Comparison of ENCODE assay signal across 8 mouse cellular contexts in genomic region chr2:32150924-32151659, GRCm38 (mm10). TPM values are rescaled to one million over a fixed set of nuclear protein-coding genes. Genes with fewer than 3 reads are reported as not detected.
DNase-seq lines count a peak whose midpoint lies in the region; ATAC-seq and TF ChIP-seq lines count a peak whose summit lies in the region.

Gene Prrc2b (plus strand): TSS chr2:32151082.

- no peaks in the 10 kb centered on the region for H3K27me3 ChIP-seq in kidney, adult 2 months (replicated peaks; ENCODE audit: control insufficient read depth, insufficient read depth, low read length)
- no peaks in the 10 kb centered on the region for H3K27me3 ChIP-seq in liver, embryonic 13.5 days

- H3K9me3 ChIP-seq in liver, embryonic 13.5 days (replicated peaks) = no peaks in the 10 kb centered on the region

- H3K36me3 ChIP-seq in kidney, adult 2 months (ENCODE audit: control insufficient read depth, insufficient read depth, low read length) = no peaks in the 10 kb centered on the region
- no peaks in the 10 kb centered on the region for H3K36me3 ChIP-seq in liver, embryonic 13.5 days

- H3K4me3 ChIP-seq in kidney, adult 2 months (ENCODE audit: insufficient read depth, low read depth, low read length) = peak within 1 kb of the TSS; percentile 70
- H3K4me3 ChIP-seq in liver, embryonic 13.5 days (replicated peaks) = peak within 1 kb of the TSS; percentile 94

- peak within 1 kb of the TSS; percentile 93 for H3K4me2 ChIP-seq in liver, embryonic 13.5 days

- DNase-seq in right cerebral cortex, adult 18-20 months = peak; percentile 59
- DNase-seq in right cerebral cortex, adult 2 months (ENCODE audit: low spot score in 2 of 2) = no peak
- DNase-seq in embryo, embryonic 10.5 days (ENCODE audit: low spot score) = peak; percentile 78
- peak; percentile 76 to 82 for DNase-seq in heart, adult 18-20 months
- peak; percentile 72 for DNase-seq in kidney, adult 2 months
- DNase-seq in liver, embryonic 13.5 days = no peak
- DNase-seq in naive thymus-derived CD4-positive, alpha-beta T cell, adult 2 months (ENCODE audit: low read depth) = peak; percentile 80
- DNase-seq in testis, postnatal 10 days (ENCODE audit: low spot score) = peak; percentile 84

- ATAC-seq in liver, embryonic 13.5 days (ENCODE audit: low read depth) = peak; percentile 60

- peak within 1 kb of the TSS; percentile 98 for H3K9ac ChIP-seq in liver, embryonic 13.5 days

- 2% methylated on average over 115 of the region's 117 CpGs for WGBS in kidney, adult 2 months
- under 1% methylated on average over 74 of the region's 117 CpGs for WGBS in liver, embryonic 13.5 days (ENCODE audit: insufficient replicate concordance)

- peaks cover 29% of the 10 kb centered on the region for H3K4me1 ChIP-seq in kidney, adult 2 months (ENCODE audit: control insufficient read depth, insufficient read depth, low read length)
- peaks cover 60% of the 10 kb centered on the region for H3K4me1 ChIP-seq in liver, embryonic 13.5 days (replicated peaks)

- H3K27ac ChIP-seq in kidney, adult 2 months (ENCODE audit: insufficient read depth, low read depth, low read length) = peak within 1 kb of the TSS; percentile 83
- H3K27ac ChIP-seq in liver, embryonic 13.5 days = peak within 1 kb of the TSS; percentile 95

- TF ChIP-seq CTCF in kidney, adult 2 months (conservative IDR thresholded peaks at IDR 0.05; ENCODE audit: insufficient read depth, insufficient read length, low read depth, low read length) = no peak

- TF ChIP-seq POLR2A in kidney, adult 2 months (IDR thresholded peaks at IDR 0.05; ENCODE audit: low read depth, low read length) = no peak

RNA-seq across cellular contexts. Expression of gene Prrc2b, which starts in this region (rescaled TPM):
- total RNA-seq in heart, adult 18-20 months (2021) = 10 to 100 TPM; 83.5 to 86.2 TPM
- 42.5 and 43.5 TPM in 2 replicates for polyA plus RNA-seq in kidney, adult 2 months (2012; rRNA removed)
- 6.8 and 7.7 TPM in 2 replicates for polyA plus RNA-seq in liver, embryonic 13.5 days (2015; fragmentation: Nextera tagmentation; extraction: Ambion mirVana)

Comparison
In these comparisons a context has a peak if more than half of its experiments do, and no peak if none do; other contexts are left out.
1. DNase-seq: peak in right cerebral cortex, adult 18-20 months (single experiment), embryo, embryonic 10.5 days (single experiment), heart, adult 18-20 months (2 of 2), kidney, adult 2 months (single experiment), naive thymus-derived CD4-positive, alpha-beta T cell, adult 2 months (single experiment) and testis, postnatal 10 days (single experiment); none in right cerebral cortex, adult 2 months (0 of 2) and liver, embryonic 13.5 days (single experiment).